Mouse (Mus musculus) forebrain, embryonic 10.5 days (tissue): ENCODE measurements at regions not wholly inside any gene's neighbourhood (a gene's known extent, or its start where the extent isn't known, plus 50 kb on each side); places are given as distances from the start of the nearest gene placed in this dataset.
A peak's percentile ranks its signal among the peaks of the same experiment; 100 is the strongest.

ENCODE experiments used
- DNase-seq: peaks from one replicate; pipeline ENCODE4 v3.0.0-alpha.2; 2017; ENCODE audit warnings: low spot score; ENCODE audit errors: extremely low spot score
- H3K27ac ChIP-seq: fragments of 300-500 bp; sonication (generic); 2 replicates; pipeline ENCODE4 v1.5.1; 2016; ENCODE audit warnings: mild to moderate bottlenecking
- H3K27me3 ChIP-seq: fragments of 300-500 bp; sonication (generic); 2 replicates; pipeline ENCODE4 v1.6.1; 2016; ENCODE audit warnings: mild to moderate bottlenecking; ENCODE audit not compliant: poor library complexity, severe bottlenecking
- H3K36me3 ChIP-seq: fragments of 300-500 bp; sonication (generic); replicated peaks from 2 replicates; pipeline ENCODE4 v1.6.1; 2016; ENCODE audit warnings: mild to moderate bottlenecking, moderate library complexity
- H3K4me1 ChIP-seq: fragments of 300-500 bp; sonication (generic); 2 replicates; pipeline ENCODE4 v1.6.1; 2016
- H3K4me3 ChIP-seq: fragments of 300-500 bp; sonication (generic); 2 replicates; pipeline ENCODE4 v1.5.1; 2016; ENCODE audit warnings: mild to moderate bottlenecking, moderate library complexity
- H3K9me3 ChIP-seq: fragments of 300-500 bp; sonication (generic); 2 replicates; pipeline ENCODE4 v1.6.1; 2016; ENCODE audit warnings: mild to moderate bottlenecking, moderate library complexity
- WGBS: fragments of 180-500 bp; shearing (Covaris S2); methylation state at CpG from one replicate; pipeline ENCODE4 v1.1.7; 2016; 5-methylcytosine and 5-hydroxymethylcytosine counted together

DNA sequence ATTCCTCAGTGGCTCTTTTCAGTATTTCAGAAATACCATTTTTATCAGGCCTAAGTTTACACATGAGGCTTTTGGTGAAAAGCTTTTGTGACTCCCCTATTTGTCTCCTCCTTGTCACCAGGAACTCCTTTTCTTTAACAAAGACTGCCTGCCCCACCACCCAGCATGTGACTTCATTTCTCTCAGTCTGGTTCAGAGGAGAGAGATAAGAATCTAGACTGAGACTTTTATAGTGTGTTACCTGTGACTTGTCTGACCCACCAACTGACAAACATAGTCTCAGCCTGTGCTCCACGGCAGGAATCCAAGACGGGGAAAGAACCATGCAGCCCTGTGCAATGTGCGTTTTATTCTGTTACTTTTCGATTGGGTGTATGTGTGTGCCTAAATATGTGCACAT is 260.4 kb downstream of the Sox4 start:
- WGBS = 65% methylated on average over 4 of the region's 4 CpGs
- no peaks in the 10 kb centered on the region for H3K36me3 ChIP-seq
- peaks cover 50% of the 10 kb centered on the region for H3K4me1 ChIP-seq
- no peaks in the 10 kb centered on the region; the same call in 1 of the 2 replicates for H3K9me3 ChIP-seq
- no peaks in the 10 kb centered on the region for H3K27me3 ChIP-seq
- no peak overlapping the region for H3K4me3 ChIP-seq
- DNase-seq = no peak
- H3K27ac ChIP-seq = peak overlapping the region; percentile 53; the same call in 1 of the 2 replicates

DNA sequence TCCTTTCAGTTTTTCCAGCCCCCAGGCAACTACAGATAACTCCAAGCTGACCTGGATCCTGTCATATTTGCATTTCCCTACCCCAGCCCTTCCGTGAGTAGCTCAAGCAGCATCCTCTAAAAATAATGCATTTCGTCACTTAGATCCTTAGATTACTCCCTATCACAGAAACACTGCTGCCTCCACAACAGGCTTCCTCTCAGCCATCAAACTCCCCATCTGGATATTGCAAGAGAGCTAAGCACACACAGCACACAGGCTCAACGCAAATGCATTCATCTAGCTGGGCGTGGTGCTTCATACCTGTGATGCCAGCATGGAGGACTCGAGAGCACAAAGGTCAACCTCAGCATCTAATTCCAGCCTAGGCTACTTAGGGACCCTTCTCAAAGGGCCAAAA is 260.9 kb downstream of the Sox4 start:
- 0 out of 2 replicates have a peak overlapping the region, but pooled peaks have one; percentile 53 for H3K27ac ChIP-seq
- H3K27me3 ChIP-seq = no peaks in the 10 kb centered on the region
- no peaks in the 10 kb centered on the region for H3K36me3 ChIP-seq
- H3K4me1 ChIP-seq = peaks cover 45% of the 10 kb centered on the region
- H3K4me3 ChIP-seq = no peak overlapping the region
- no peak for DNase-seq
- WGBS = 68% methylated on average over 5 of the region's 5 CpGs
- H3K9me3 ChIP-seq = no peaks in the 10 kb centered on the region; the same call in 1 of the 2 replicates

DNA sequence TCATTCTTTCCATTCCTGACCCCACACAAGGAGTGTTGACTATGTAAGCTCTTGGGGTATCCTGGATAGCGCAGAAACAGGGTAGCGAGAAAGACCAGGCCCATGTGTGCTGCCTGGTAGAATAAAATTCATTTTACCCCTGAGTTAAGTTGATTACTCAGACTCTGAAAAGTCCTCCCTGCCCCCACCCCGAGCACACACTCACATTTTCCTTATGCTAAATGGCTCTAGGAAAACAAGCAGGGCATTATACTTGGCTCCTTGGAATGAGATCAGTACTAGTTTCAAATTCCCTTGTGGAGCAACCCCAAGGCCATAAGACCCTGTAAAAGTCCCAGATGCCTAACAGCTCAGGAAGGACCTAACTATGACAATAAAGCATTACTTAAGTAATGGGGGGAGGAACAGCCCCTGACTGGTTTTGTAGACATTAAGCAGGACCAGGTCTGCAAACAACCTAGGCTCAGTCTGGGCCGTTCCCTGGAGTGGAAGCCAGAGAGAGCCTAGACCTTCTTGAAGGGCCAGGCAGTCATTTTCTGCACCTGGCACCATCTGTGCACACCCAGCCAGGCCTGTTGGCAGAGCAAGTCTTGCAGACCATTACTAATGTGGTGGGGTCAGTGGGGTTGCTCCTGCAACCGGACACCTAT is 262.9 kb downstream of the Sox4 start:
- WGBS = 52% methylated on average over 5 of the region's 5 CpGs
- Histone ChIP-seq H3K36me3 (no peaks in the 10 kb centered on the region), H3K27me3 (no peaks in the 10 kb centered on the region), H3K4me1 (peaks cover 36% of the 10 kb centered on the region), H3K4me3 (no peak overlapping the region), H3K9me3 (no peaks in the 10 kb centered on the region; the same call in 1 of the 2 replicates), H3K27ac (peak overlapping the region; percentile 81)
- peak; percentile 45 for DNase-seq

DNA sequence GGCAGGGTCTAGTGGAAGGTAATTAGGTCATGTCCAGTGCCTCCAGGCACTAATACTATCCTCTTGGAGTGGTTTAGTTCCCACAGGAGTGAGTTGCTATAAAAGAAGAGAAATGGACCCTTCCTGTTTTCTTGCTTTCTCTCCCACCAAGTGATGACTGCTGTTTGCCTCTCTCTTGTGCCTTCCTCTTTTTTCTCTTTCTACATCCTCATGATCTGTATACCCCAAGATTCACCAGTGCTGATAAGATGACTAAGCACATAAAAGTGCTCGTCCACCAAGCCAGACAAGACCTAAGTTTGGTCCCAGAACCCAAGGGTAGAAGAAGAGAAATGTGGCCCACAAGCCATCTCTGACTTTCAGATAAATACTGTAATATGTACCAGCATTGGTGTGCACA is 265.7 kb downstream of the Sox4 start:
- H3K27ac ChIP-seq = no peak overlapping the region
- no peaks in the 10 kb centered on the region for H3K36me3 ChIP-seq
- no peaks in the 10 kb centered on the region for H3K27me3 ChIP-seq
- H3K9me3 ChIP-seq = no peaks in the 10 kb centered on the region; the same call in 1 of the 2 replicates
- DNase-seq = no peak
- H3K4me3 ChIP-seq = no peak overlapping the region
- 92% methylated on average over 1 of the region's 1 CpGs for WGBS
- peaks cover 30% of the 10 kb centered on the region for H3K4me1 ChIP-seq

DNA sequence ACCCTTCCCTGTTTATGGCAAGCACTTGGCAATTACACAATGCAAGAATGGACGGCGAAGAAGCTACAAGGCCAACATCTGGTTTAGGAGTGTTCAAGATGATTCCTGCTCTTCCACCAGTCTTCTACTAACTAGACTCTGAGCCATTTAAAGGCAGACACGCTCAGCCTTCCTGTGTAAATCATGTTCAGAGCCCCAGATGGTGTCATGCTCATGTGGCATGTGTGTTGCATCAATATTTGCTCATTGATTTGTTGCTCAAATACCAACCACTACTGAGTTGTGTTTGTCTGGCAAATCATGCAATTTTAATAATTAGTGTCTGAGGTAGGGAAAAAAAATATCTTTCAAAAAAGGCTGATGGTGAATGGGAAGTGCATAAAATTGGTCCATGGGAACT is 269.2 kb downstream of the Sox4 start:
- Histone ChIP-seq H3K9me3 (no peaks in the 10 kb centered on the region), H3K27me3 (no peaks in the 10 kb centered on the region), H3K4me3 (no peak overlapping the region), H3K27ac (no peak overlapping the region), H3K36me3 (no peaks in the 10 kb centered on the region), H3K4me1 (peaks cover 11% of the 10 kb centered on the region; the same call in 1 of the 2 replicates)
- WGBS = 97% methylated on average over 3 of the region's 3 CpGs
- no peak for DNase-seq

DNA sequence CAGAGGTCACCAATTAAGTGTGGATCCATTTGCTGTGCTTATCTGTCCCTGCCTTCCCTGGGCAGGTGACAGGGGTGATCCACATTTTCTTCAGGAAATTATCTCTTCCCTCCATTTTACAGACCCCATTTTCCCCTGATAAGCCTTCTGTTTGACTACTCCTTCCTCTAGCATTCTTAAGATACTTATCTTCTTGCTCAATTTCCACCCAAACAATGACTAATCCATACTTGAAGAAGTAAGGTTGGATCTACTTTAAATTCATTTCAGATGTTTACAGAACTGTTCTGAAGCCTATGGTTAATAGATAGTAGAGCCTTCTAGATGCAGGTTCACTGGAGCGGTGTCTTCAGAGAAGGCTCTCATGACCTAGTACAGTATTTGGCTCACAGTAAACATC is 273.2 kb downstream of the Sox4 start:
- Histone ChIP-seq H3K27me3 (no peaks in the 10 kb centered on the region), H3K9me3 (no peaks in the 10 kb centered on the region), H3K36me3 (no peaks in the 10 kb centered on the region), H3K4me1 (0 out of 2 replicates have a peak, but pooled peaks cover 7% of the 10 kb centered on the region), H3K4me3 (no peak overlapping the region), H3K27ac (no peak overlapping the region)
- 83% methylated on average over 1 of the region's 1 CpGs for WGBS
- no peak for DNase-seq

DNA sequence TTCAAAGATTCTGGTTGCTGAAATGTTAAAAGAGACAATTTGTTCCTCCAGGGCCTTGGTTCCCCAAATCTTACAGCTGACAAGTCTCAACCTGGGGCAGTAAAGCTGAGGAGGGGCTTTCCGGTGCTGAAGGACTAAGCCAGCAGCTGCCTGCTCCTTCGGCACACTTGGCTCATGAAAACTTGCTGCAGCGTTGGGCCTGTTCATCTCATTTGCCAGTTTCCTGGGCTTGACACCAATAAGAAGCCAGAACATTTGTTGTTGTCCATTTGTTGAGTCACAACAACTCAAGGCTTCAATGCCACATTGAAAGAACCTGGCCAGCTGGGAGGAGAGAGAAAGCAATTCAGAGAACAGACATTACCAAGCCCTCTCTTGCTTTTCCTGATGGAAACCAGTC is 279.9 kb downstream of the Sox4 start:
- no peak for DNase-seq
- Histone ChIP-seq H3K9me3 (no peaks in the 10 kb centered on the region), H3K27me3 (no peaks in the 10 kb centered on the region), H3K4me1 (peaks cover 9% of the 10 kb centered on the region; the same call in 1 of the 2 replicates), H3K4me3 (no peak overlapping the region), H3K36me3 (peaks cover under 1% of the 10 kb centered on the region; the same call in 1 of the 2 replicates), H3K27ac (no peak overlapping the region)
- WGBS = 80% methylated on average over 3 of the region's 3 CpGs

DNA sequence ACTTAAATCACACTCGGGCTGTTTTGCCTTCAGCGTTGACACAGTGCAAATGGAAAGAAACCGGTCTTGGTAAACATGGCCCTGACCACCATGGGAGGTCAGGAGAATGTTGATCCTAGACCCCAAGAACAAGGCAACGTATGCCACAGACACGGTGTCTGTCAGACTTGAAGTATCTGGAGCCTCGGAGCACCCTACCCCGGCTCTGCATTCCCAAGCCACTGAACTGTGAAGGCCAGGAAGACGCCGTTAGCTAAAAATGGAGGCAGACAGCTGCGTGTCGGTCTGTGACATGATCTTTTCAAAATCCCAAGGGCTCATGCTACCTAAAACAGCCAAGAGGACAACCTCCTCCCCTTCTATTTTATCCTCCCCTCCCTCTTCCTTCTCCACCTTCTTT is 282.0 kb downstream of the Sox4 start:
- Histone ChIP-seq H3K27ac (no peak overlapping the region), H3K36me3 (peaks cover 13% of the 10 kb centered on the region)

DNA sequence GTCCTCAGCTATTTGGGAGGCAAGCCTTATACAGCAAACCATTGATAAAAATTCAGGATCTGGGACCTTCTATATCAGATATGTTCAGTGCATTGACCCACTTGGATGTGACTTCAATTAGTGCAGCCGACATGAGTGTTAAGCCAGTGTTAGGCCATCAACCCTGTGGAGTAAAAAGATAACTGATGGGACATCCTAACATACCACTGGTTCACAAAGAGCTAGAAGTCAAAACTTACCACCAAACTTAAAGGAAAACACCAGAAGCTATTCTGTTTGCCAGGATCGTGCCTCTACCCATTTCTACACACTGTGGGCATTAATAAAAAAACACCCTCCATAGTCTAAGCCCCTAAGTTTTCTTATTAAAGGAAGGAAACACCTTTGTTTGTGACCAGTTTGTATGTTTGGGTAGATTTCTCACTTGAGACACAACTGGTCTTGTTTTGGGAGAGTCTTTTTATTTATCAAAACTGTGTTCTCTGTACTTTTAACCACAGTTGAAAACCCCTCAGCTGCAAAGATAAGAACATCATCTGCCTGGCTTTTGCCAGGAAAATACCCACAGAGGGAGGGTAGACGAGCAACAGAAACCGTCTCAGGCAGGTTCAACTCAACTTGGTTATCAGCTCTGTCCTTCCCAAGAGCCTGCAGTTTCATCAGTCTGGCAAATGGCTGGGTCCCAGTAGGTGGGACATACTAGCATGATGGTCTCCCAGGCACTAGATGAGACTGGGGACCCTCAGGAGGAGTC is 283.5 kb downstream of the Sox4 start:
- no peak for DNase-seq
- H3K9me3 ChIP-seq = no peaks in the 10 kb centered on the region
- no peaks in the 10 kb centered on the region for H3K27me3 ChIP-seq
- peaks cover 13% of the 10 kb centered on the region for H3K36me3 ChIP-seq
- WGBS = 88% methylated on average over 4 of the region's 4 CpGs
- H3K27ac ChIP-seq = no peak overlapping the region
- no peak overlapping the region for H3K4me3 ChIP-seq
- H3K4me1 ChIP-seq = peaks cover 41% of the 10 kb centered on the region

More for the DNA sequence above, 282.0 kb downstream of the Sox4 start:
- Histone ChIP-seq H3K4me3 (no peak overlapping the region), H3K27me3 (no peaks in the 10 kb centered on the region), H3K4me1 (peaks cover 28% of the 10 kb centered on the region), H3K9me3 (no peaks in the 10 kb centered on the region)
- no peak for DNase-seq
- WGBS = 85% methylated on average over 11 of the region's 11 CpGs

DNA sequence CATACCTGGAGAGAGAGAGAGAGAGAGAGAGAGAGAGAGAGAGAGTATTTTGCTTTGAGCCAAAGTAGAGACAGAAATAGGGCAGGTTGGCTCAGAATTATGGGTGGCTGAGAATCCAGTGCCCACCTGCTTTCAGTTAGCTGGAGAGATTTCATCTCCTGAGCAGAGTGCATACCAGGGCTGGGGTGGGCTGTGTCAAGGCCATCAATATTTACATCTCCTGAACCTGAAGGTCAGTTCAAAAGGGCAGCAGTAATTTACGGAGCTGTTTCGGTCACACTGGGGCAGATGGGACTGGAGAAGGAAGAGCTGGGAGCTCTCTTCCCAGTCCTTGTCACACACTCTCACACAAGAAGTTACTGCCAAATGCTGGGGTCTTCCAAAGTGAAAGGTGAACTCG is 286.7 kb downstream of the Sox4 start:
- H3K27ac ChIP-seq = no peak overlapping the region
- no peaks in the 10 kb centered on the region for H3K9me3 ChIP-seq
- H3K27me3 ChIP-seq = no peaks in the 10 kb centered on the region
- H3K4me1 ChIP-seq = peaks cover 67% of the 10 kb centered on the region
- H3K4me3 ChIP-seq = no peak overlapping the region
- 56% methylated on average over 3 of the region's 3 CpGs for WGBS
- peaks cover 13% of the 10 kb centered on the region for H3K36me3 ChIP-seq
- DNase-seq = no peak

DNA sequence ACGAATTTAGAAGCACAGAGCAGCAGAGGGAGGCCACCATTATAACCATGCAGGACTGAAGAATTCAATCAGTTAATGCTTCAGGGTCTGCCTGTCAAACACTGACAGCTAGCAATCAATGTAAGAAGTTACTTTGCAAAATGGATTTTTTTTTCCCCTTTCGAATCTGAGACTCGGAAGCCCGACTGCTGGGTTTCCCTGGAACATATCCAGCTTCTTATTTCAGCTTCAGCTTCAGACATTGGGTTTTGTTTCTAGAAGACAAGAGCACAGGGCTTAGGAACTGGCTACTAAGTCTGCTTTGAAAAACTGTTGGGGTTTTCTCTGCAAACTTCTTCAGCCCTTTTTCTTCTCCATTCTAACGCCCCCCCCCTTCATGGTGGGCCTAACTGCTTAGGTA is 288.4 kb downstream of the Sox4 start:
- Histone ChIP-seq H3K4me1 (peaks cover 62% of the 10 kb centered on the region), H3K9me3 (no peaks in the 10 kb centered on the region), H3K4me3 (no peak overlapping the region), H3K27me3 (no peaks in the 10 kb centered on the region), H3K27ac (peak overlapping the region; percentile 79; the same call in 1 of the 2 replicates), H3K36me3 (peaks cover 13% of the 10 kb centered on the region)
- DNase-seq = no peak
- 75% methylated on average over 5 of the region's 5 CpGs for WGBS

DNA sequence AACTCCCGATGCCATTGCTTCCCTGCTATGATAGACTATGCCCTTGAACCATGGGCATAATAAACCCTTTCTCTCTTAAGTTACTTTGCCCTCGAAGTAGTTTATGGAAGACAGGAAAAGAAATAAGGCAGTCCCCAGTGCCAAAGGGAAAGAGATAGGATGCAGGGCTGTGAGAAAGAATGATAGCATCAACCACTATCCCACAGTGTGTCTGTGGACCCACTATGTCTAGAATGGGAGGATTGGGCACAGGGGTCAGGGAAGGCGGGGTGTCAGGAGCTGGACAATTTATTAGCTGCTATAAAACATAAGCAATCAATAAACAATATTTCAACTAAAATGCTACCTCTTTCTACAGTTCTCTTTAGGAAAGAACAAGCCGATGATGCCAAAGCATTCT is 288.8 kb downstream of the Sox4 start:
- no peak overlapping the region for H3K4me3 ChIP-seq
- H3K36me3 ChIP-seq = peaks cover 13% of the 10 kb centered on the region
- 61% methylated on average over 4 of the region's 4 CpGs for WGBS
- peaks cover 65% of the 10 kb centered on the region for H3K4me1 ChIP-seq
- H3K27ac ChIP-seq = peak overlapping the region; percentile 79
- H3K9me3 ChIP-seq = no peaks in the 10 kb centered on the region
- H3K27me3 ChIP-seq = no peaks in the 10 kb centered on the region
- DNase-seq = no peak
